Mouse (Mus musculus) liver, postnatal 0 days (tissue): Measurements from ENCODE around the gene Esm1.

Experiments
- CTCF ChIP-seq: sonication (generic); IDR thresholded peaks from 2 replicates; pipeline ENCODE4 v1.5.1; 2016; ENCODE audit warnings: antibody characterized with exemption, low read depth
- EP300 ChIP-seq: IDR thresholded peaks from 2 replicates; pipeline ENCODE4 v1.6.1; 2016; ENCODE audit warnings: antibody characterized with exemption, low read depth, mild to moderate bottlenecking

- TF ChIP-seq CTCF (peak; percentile 49), EP300 (no peak)
These were observed 47.7 kb downstream of the Esm1 start for GRCm38 (mm10) chr13:113257190-113257589.
